Comparison of ENCODE assay signal across 9 mouse cellular contexts in genomic region chr15:88314810-88315459, GRCm38 (mm10).
DNase-seq lines count a peak whose midpoint lies in the region; ATAC-seq lines count a peak whose summit lies in the region.
"Had no signal": no experiment of that assay in that cellular context is flagged by ENCODE, and none has a peak within 500 bp of the region (broad histone marks: within the 10 kb centered on the region; RNA-seq: fewer than 3 reads in every experiment).

No protein-coding gene starts in this region.

- H3K4me3 ChIP-seq in forebrain, embryonic 14.5 days (ENCODE audit: low read depth, low read length): no peak overlapping the region
- H3K4me3 ChIP-seq in midbrain, embryonic 16.5 days (ENCODE audit: low read depth, low read length): no peak overlapping the region

- H3K9ac ChIP-seq in forebrain, embryonic 14.5 days (ENCODE audit: low read length): no peak overlapping the region
- H3K9ac ChIP-seq in midbrain, embryonic 16.5 days (ENCODE audit: low read depth, low read length): no peak overlapping the region
- H3K9ac ChIP-seq: liver, embryonic 14.5 days had no signal

- no peaks in the 10 kb centered on the region for H3K27me3 ChIP-seq in forebrain, embryonic 14.5 days (replicated peaks; ENCODE audit: control insufficient read depth, insufficient read depth, low read length)
- no peaks in the 10 kb centered on the region for H3K27me3 ChIP-seq in midbrain, embryonic 16.5 days (ENCODE audit: control insufficient read depth, insufficient read depth, low read depth, low read length)

- WGBS in forebrain, embryonic 14.5 days: 9% methylated on average over 12 of the region's 12 CpGs
- 33% methylated on average over 12 of the region's 12 CpGs for WGBS in midbrain, embryonic 16.5 days

- no peaks in the 10 kb centered on the region for H3K36me3 ChIP-seq in forebrain, embryonic 14.5 days (ENCODE audit: control insufficient read depth, insufficient read depth, low read length)
- no peaks in the 10 kb centered on the region for H3K36me3 ChIP-seq in midbrain, embryonic 16.5 days (ENCODE audit: control insufficient read depth, insufficient read depth, low read length)

- no peaks in the 10 kb centered on the region for H3K9me3 ChIP-seq in forebrain, embryonic 14.5 days (replicated peaks; ENCODE audit: control insufficient read depth, low read length)
- H3K9me3 ChIP-seq in midbrain, embryonic 16.5 days (replicated peaks; ENCODE audit: control insufficient read depth, low read length, poor library complexity, severe bottlenecking): no peaks in the 10 kb centered on the region

- peak overlapping the region; percentile 17; the same call in 1 of the 2 replicates for H3K27ac ChIP-seq in forebrain, embryonic 14.5 days (ENCODE audit: low read depth, low read length)
- H3K27ac ChIP-seq in midbrain, embryonic 16.5 days (ENCODE audit: low read length): peak overlapping the region; percentile 44; the same call in 1 of the 2 replicates
- H3K27ac ChIP-seq: liver, embryonic 14.5 days had no signal

- no peak overlapping the region for H3K4me2 ChIP-seq in forebrain, embryonic 14.5 days (ENCODE audit: low read length)
- H3K4me2 ChIP-seq in midbrain, embryonic 16.5 days (ENCODE audit: low read length): no peak overlapping the region

- peak; percentile 26 to 44 for DNase-seq in kidney, postnatal 4 days
- no peak for DNase-seq in kidney, postnatal 14 days
- peak; percentile 45 for DNase-seq in cerebellum, adult 8-10 months
- DNase-seq in forebrain, embryonic 14.5 days (ENCODE audit: low spot score): peak; percentile 90
- DNase-seq in spleen, postnatal 14 days (ENCODE audit: low spot score in 2 of 2): no peak
- DNase-seq: right cerebral cortex, postnatal 25 days had no signal

- peak; percentile 76 for ATAC-seq in forebrain, embryonic 14.5 days
- no peak for ATAC-seq in midbrain, embryonic 16.5 days
- ATAC-seq in megakaryocyte progenitor cell, adult 5-6 weeks (replicated peaks; ENCODE audit: poor library complexity): no peak

- peaks cover 32% of the 10 kb centered on the region for H3K4me1 ChIP-seq in forebrain, embryonic 14.5 days (ENCODE audit: control insufficient read depth, insufficient read depth, low read length)
- peaks cover 15% of the 10 kb centered on the region for H3K4me1 ChIP-seq in midbrain, embryonic 16.5 days (ENCODE audit: control insufficient read depth, insufficient read depth, low read length)

Comparison
In these comparisons a context has a peak if more than half of its experiments do, and no peak if none do; other contexts are left out.
1. DNase-seq: peak in kidney, postnatal 4 days (2 of 2), cerebellum, adult 8-10 months (single experiment) and forebrain, embryonic 14.5 days (single experiment); none in kidney, postnatal 14 days (single experiment) and spleen, postnatal 14 days (0 of 2).